20 mouse cellular contexts compared by ENCODE assay signal in genomic region chr1:164440230-164440629, GRCm38 (mm10). TPM values are rescaled to one million over a fixed set of nuclear protein-coding genes. Genes with fewer than 3 reads are reported as not detected.
DNase-seq lines count a peak whose midpoint lies in the region; ATAC-seq lines count a peak whose summit lies in the region.
"Had no signal": no experiment of that assay in that cellular context is flagged by ENCODE, and none has a peak within 500 bp of the region (broad histone marks: within the 10 kb centered on the region; RNA-seq: fewer than 3 reads in every experiment).

No protein-coding gene starts in this region.

- peak; percentile 39 to 43 for DNase-seq in spleen, postnatal 36 days (ENCODE audit: low spot score in 2 of 2)
- DNase-seq in spleen, postnatal 10 days (ENCODE audit: low spot score in 2 of 2): no peak
- DNase-seq in brain, adult 2 months (ENCODE audit: low read depth, low spot score): peak; percentile 15
- no peak for DNase-seq in urinary bladder, postnatal 25 days (ENCODE audit: low spot score)
- no peak for DNase-seq in gastrocnemius, adult 8-10 months (ENCODE audit: low spot score in 2 of 2)
- DNase-seq in urinary bladder, postnatal 4 days (ENCODE audit: low spot score in 2 of 2): no peak
- DNase-seq: adrenal gland, postnatal 36 days; cerebellum, adult 18-20 months; cerebellum, postnatal 25 days; forebrain, postnatal 0 days; gastrocnemius, postnatal 25 days; heart, adult 2 months; heart, postnatal 14 days; kidney, adult 18-20 months; lung, embryonic 14.5 days; right cerebral cortex, adult 18-20 months; right cerebral cortex, postnatal 4 days had no signal

- peak; percentile 88 for ATAC-seq in megakaryocyte progenitor cell, adult 5-6 weeks (replicated peaks; ENCODE audit: poor library complexity)
- ATAC-seq: liver, embryonic 12.5 days; midbrain, embryonic 16.5 days had no signal

RNA-seq across cellular contexts. Expression of gene Atp1b1, which starts 17.9 kb away (rescaled TPM):
- 10.5 and 11.8 TPM in 2 replicates for total RNA-seq in megakaryocyte progenitor cell, adult 5-6 weeks (2015)
- 7.9 and 15.2 TPM in 2 replicates for total RNA-seq in megakaryocyte progenitor cell, adult 5-6 weeks (2017)
- 100 to 1,000 TPM; 111 to 182 (median 171) TPM for total RNA-seq in gastrocnemius, adult 8-10 months (2022)

Comparison
In these comparisons a context has a peak if more than half of its experiments do, and no peak if none do; other contexts are left out.
1. DNase-seq: peak in spleen, postnatal 36 days (2 of 2) and brain, adult 2 months (single experiment); none in spleen, postnatal 10 days (0 of 2), urinary bladder, postnatal 25 days (single experiment), gastrocnemius, adult 8-10 months (0 of 2) and urinary bladder, postnatal 4 days (0 of 2).
2. RNA of gene Atp1b1, which starts 17.9 kb away (total RNA-seq): 111 to 182 TPM in gastrocnemius, adult 8-10 months; 7.9 to 15.2 TPM in megakaryocyte progenitor cell, adult 5-6 weeks; every median in the first group is over 4 times any median in the second.